Mouse (Mus musculus) intestine, postnatal 0 days (tissue): ENCODE results near the gene Lnpep. TPM values are rescaled to one million over a fixed set of nuclear protein-coding genes. Genes with fewer than 3 reads are reported as not detected.
A peak's percentile ranks its signal among the peaks of the same experiment; 100 is the strongest.

Source experiments
- ATAC-seq: fragments of 200-750 bp; cut with Nextera tagmentation; 2 replicates; pipeline ENCODE4 v1.8.0; 2017; ENCODE audit warnings: mild to moderate bottlenecking, moderate TSS enrichment, moderate library complexity
- H3K27ac ChIP-seq: fragments of 300-500 bp; sonication (generic); 2 replicates; pipeline ENCODE4 v1.5.1; 2014; ENCODE audit warnings: mild to moderate bottlenecking, low read depth, low read length, moderate library complexity
- H3K27me3 ChIP-seq: fragments of 300-500 bp; sonication (generic); replicated peaks from 2 replicates; pipeline ENCODE4 v1.6.1; 2014; ENCODE audit warnings: low read length, mixed read lengths; ENCODE audit not compliant: control insufficient read depth, insufficient read depth
- H3K36me3 ChIP-seq: fragments of 300-500 bp; sonication (generic); 2 replicates; pipeline ENCODE4 v1.6.1; 2014; ENCODE audit warnings: mild to moderate bottlenecking, moderate library complexity; ENCODE audit not compliant: control insufficient read depth, insufficient read depth
- H3K4me1 ChIP-seq: fragments of 300-500 bp; sonication (generic); replicated peaks from 2 replicates; pipeline ENCODE4 v1.6.1; 2014; ENCODE audit warnings: antibody characterized with exemption, low read length, mixed read lengths; ENCODE audit not compliant: control insufficient read depth, insufficient read depth
- H3K4me2 ChIP-seq: fragments of 300-500 bp; sonication (generic); replicated peaks from 2 replicates; pipeline ENCODE4 v1.6.1; 2014; ENCODE audit warnings: low read depth, mild to moderate bottlenecking, moderate library complexity
- H3K4me3 ChIP-seq: fragments of 300-500 bp; sonication (generic); 2 replicates; pipeline ENCODE4 v1.5.1; 2014; ENCODE audit warnings: low read depth, low read length
- H3K9ac ChIP-seq: fragments of 300-500 bp; sonication (generic); 2 replicates; pipeline ENCODE4 v1.6.1; 2014; ENCODE audit warnings: mild to moderate bottlenecking, low read depth, low read length
- H3K9me3 ChIP-seq: fragments of 300-500 bp; sonication (generic); 2 replicates; pipeline ENCODE4 v1.6.1; 2016; ENCODE audit warnings: mixed run types; ENCODE audit not compliant: control insufficient read depth
- CTCF ChIP-seq: sonication (generic); IDR thresholded peaks from 2 replicates; pipeline ENCODE4 v1.5.1; 2016; ENCODE audit warnings: low read depth, mild to moderate bottlenecking, control low read depth, antibody characterized with exemption, moderate library complexity
- WGBS: fragments of 180-500 bp; shearing (Covaris S2); extraction: QIAGEN DNeasy Blood & Tissue Kit; methylation state at CpG from one replicate; pipeline ENCODE4 v1.1.7; 2014; 5-methylcytosine and 5-hydroxymethylcytosine counted together
- polyA plus RNA-seq: library from polyadenylated mRNA; unstranded; fragments of >200 nt; fragmentation: Nextera tagmentation; extraction: Ambion mirVana; gene quantifications from 2 replicates; pipeline ENCODE4 v1.2.1, GENCODE M21; 2015

Lnpep gene
- polyA plus RNA-seq, 1 experiment from 2014 or later = 4.0 TPM

- peak overlapping the region; percentile 100 for H3K27ac ChIP-seq
- peak overlapping the region; percentile 95 for H3K9ac ChIP-seq
- H3K27me3 ChIP-seq = no peaks in the 10 kb centered on the region
- 0 out of 2 replicates have a peak, but pooled peaks cover 6% of the 10 kb centered on the region for H3K4me1 ChIP-seq
- ATAC-seq = peak; percentile 97
- peak overlapping the region; percentile 90 for H3K4me2 ChIP-seq
- WGBS = under 1% methylated on average over 51 of the region's 51 CpGs
- peak overlapping the region; percentile 99 for H3K4me3 ChIP-seq
- no peaks in the 10 kb centered on the region for H3K36me3 ChIP-seq
- H3K9me3 ChIP-seq = no peaks in the 10 kb centered on the region
- TF ChIP-seq CTCF = 0 out of 2 replicates have a peak, but pooled peaks have one; percentile 4
Measured at GRCm38 (mm10) chr17:17624421-17624956, 361 bp downstream of the Lnpep start.

DNA sequence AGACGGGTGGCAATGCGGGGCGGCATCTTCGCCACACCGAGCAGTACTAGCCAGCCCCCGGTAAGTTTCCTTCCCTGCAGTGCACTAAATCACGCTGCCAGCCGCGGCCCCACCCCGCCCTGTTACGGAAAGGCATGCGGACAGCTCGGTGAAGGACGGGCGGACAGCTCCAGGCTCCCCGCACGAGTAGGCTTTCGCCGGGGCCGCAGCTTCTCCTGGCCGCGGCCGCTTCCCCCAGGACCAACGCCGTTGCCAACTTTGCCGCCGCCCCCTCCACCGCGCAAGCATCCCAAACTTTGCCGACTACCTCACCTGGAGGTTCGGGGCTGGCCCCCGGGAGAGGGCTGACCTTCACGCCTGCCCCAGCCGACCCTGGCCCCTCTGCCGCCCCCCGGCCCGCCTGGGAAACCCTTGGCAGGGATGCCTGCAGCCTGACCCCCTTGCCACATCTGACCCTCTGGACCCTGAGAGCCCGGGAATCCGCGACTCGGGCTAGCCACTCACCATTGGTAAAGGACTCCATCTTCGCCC, 895 bp downstream of the Lnpep start:
- no peaks in the 10 kb centered on the region for H3K27me3 ChIP-seq
- peak overlapping the region; percentile 90 for H3K4me2 ChIP-seq
- peak; percentile 4; the same call in 1 of the 2 replicates for ATAC-seq
- no peak for TF ChIP-seq CTCF
- 1% methylated on average over 42 of the region's 42 CpGs for WGBS
- no peaks in the 10 kb centered on the region for H3K9me3 ChIP-seq
- H3K4me1 ChIP-seq = 0 out of 2 replicates have a peak, but pooled peaks cover 6% of the 10 kb centered on the region
- H3K9ac ChIP-seq = peak overlapping the region; percentile 95
- no peaks in the 10 kb centered on the region for H3K36me3 ChIP-seq
- peak overlapping the region; percentile 100 for H3K27ac ChIP-seq
- H3K4me3 ChIP-seq = peak overlapping the region; percentile 99

DNA sequence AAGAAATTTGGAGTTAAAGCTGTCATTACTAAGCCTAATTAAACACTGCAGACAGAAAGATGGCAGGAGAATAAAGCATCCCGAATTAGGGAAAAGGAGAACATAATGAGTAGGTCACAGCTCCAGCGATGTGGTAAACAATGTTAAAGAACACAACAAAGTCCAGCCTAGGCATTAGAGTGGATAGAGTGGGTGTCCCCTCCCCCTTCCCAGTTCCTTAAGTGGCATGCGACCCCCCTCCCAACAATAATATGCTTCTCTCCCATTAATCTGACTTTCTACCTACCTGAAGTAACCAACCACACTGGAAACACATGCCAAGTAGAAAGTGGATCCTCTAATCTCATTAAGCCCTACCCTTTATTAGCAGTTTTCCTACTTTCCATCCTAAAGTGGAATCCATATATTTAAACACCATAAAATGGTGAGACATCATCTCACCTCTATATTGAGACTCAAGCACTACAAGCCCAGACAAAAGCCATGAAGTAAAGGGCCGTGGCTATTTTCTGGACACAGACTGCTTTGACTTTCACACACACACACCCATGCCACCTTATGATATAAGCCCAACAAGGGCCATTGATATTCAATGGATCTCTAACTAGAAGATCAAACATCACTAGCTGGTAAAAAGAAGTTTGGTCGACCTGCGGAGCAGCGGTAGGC, 1.5 kb downstream of the Lnpep start:
- peak overlapping the region; percentile 100 for H3K27ac ChIP-seq
- 5% methylated on average over 7 of the region's 7 CpGs for WGBS
- H3K36me3 ChIP-seq = no peaks in the 10 kb centered on the region
- TF ChIP-seq CTCF = no peak
- peak overlapping the region; percentile 99 for H3K4me3 ChIP-seq
- peak overlapping the region; percentile 90 for H3K4me2 ChIP-seq
- H3K9me3 ChIP-seq = no peaks in the 10 kb centered on the region
- ATAC-seq = no peak
- peak overlapping the region; percentile 95 for H3K9ac ChIP-seq
- 0 out of 2 replicates have a peak, but pooled peaks cover 6% of the 10 kb centered on the region for H3K4me1 ChIP-seq
- H3K27me3 ChIP-seq = no peaks in the 10 kb centered on the region

DNA sequence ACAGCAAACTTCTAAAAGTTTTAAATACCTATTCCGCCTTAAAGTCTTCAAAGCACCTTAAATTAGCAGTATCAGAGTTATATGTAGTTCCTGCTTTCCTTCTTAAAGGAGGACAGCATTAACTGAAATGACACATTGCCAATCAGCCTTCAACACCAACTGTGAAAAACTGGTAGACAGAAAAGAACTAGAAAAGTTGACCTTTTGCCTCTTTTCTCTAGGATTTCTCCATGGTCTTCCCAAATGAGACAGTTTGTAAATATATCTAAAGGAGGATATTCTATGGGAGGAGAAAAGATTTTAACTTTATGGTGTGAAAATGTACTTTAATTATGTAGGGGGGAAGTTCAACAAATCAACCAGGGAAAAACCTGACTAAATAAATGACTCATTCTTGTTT, 2.3 kb downstream of the Lnpep start:
- no peaks in the 10 kb centered on the region for H3K9me3 ChIP-seq
- H3K27me3 ChIP-seq = no peaks in the 10 kb centered on the region
- WGBS = 96% methylated on average over 1 of the region's 1 CpGs
- no peak for TF ChIP-seq CTCF
- H3K4me3 ChIP-seq = no peak overlapping the region
- 0 out of 2 replicates have a peak overlapping the region, but pooled peaks have one; percentile 90 for H3K4me2 ChIP-seq
- no peak overlapping the region for H3K27ac ChIP-seq
- ATAC-seq = no peak
- no peaks in the 10 kb centered on the region for H3K36me3 ChIP-seq
- 0 out of 2 replicates have a peak, but pooled peaks cover 6% of the 10 kb centered on the region for H3K4me1 ChIP-seq
- H3K9ac ChIP-seq = no peak overlapping the region

- Histone ChIP-seq H3K9me3 (no peaks in the 10 kb centered on the region), H3K4me3 (no peak overlapping the region), H3K4me2 (no peak overlapping the region), H3K9ac (no peak overlapping the region), H3K27ac (no peak overlapping the region), H3K36me3 (no peaks in the 10 kb centered on the region), H3K4me1 (0 out of 2 replicates have a peak, but pooled peaks cover 6% of the 10 kb centered on the region), H3K27me3 (no peaks in the 10 kb centered on the region)
- no peak for TF ChIP-seq CTCF
- 44% methylated on average over 3 of the region's 3 CpGs for whole genome bisulfite sequencing
- ATAC-seq = no peak
Measured at GRCm38 (mm10) chr17:17621586-17621985, 3.3 kb downstream of the Lnpep start.

- no peak overlapping the region for H3K9ac ChIP-seq
- H3K4me2 ChIP-seq = no peak overlapping the region
- ATAC-seq = no peak
- no peaks in the 10 kb centered on the region for H3K9me3 ChIP-seq
- 0 out of 2 replicates have a peak, but pooled peaks cover 6% of the 10 kb centered on the region for H3K4me1 ChIP-seq
- no peaks in the 10 kb centered on the region for H3K27me3 ChIP-seq
- H3K36me3 ChIP-seq = no peaks in the 10 kb centered on the region
- no peak overlapping the region for H3K27ac ChIP-seq
- WGBS = 91% methylated on average over 1 of the region's 1 CpGs
- no peak overlapping the region for H3K4me3 ChIP-seq
- no peak for TF ChIP-seq CTCF
Measured at GRCm38 (mm10) chr17:17618463-17618862, 6.4 kb downstream of the Lnpep start.
